Mouse (Mus musculus): ENCODE data around the gene Mast3. TPM values are rescaled to one million over a fixed set of nuclear protein-coding genes. Genes with fewer than 3 reads are reported as not detected.
A peak's percentile ranks its signal among the peaks of the same experiment; 100 is the strongest.

Gene Mast3
- polyA plus RNA-seq, 1 experiment from 2014 or later, result 10.0 TPM

- Histone ChIP-seq H3K4me3 (replicated peaks; ENCODE audit: low read length) (peak overlapping the region; percentile 83), H3K9ac (ENCODE audit: low read length) (peak overlapping the region; percentile 96), H3K4me1 (ENCODE audit: control insufficient read depth, insufficient read depth, low read length) (peaks cover 39% of the 10 kb centered on the region), H3K27ac (ENCODE audit: low read length) (peak overlapping the region; percentile 89), H3K4me2 (ENCODE audit: low read depth, low read length) (peak overlapping the region; percentile 93), H3K36me3 (ENCODE audit: control insufficient read depth, insufficient read depth, low read length) (peaks cover 12% of the 10 kb centered on the region), H3K27me3 (ENCODE audit: control insufficient read depth, insufficient read depth, low read length) (no peaks in the 10 kb centered on the region), H3K9me3 (replicated peaks; ENCODE audit: control insufficient read depth, low read length) (no peaks in the 10 kb centered on the region)
- WGBS, result 4% methylated on average over 57 of the region's 58 CpGs
- ATAC-seq (ENCODE audit: insufficient read depth, low FRiP score), result peak; percentile 76
These were observed 12.7 kb downstream of the Mast3 start for GRCm38 (mm10) chr8:70791975-70792691.

- Histone ChIP-seq H3K27me3 (ENCODE audit: control insufficient read depth, insufficient read depth, low read length) (no peaks in the 10 kb centered on the region), H3K4me3 (replicated peaks; ENCODE audit: low read length) (peak overlapping the region; percentile 83), H3K4me1 (ENCODE audit: control insufficient read depth, insufficient read depth, low read length) (peaks cover 35% of the 10 kb centered on the region), H3K36me3 (ENCODE audit: control insufficient read depth, insufficient read depth, low read length) (peaks cover 13% of the 10 kb centered on the region), H3K4me2 (ENCODE audit: low read depth, low read length) (peak overlapping the region; percentile 93), H3K9ac (ENCODE audit: low read length) (peak overlapping the region; percentile 96), H3K9me3 (replicated peaks; ENCODE audit: control insufficient read depth, low read length) (no peaks in the 10 kb centered on the region), H3K27ac (ENCODE audit: low read length) (peak overlapping the region; percentile 89; the same call in 1 of the 2 replicates)
- no peak for ATAC-seq (ENCODE audit: insufficient read depth, low FRiP score)
- WGBS, result 55% methylated on average over 7 of the region's 7 CpGs
These were observed 13.6 kb downstream of the Mast3 start for GRCm38 (mm10) chr8:70791294-70791701.

- peak overlapping the region; percentile 83 for H3K4me3 ChIP-seq (replicated peaks; ENCODE audit: low read length)
- H3K4me1 ChIP-seq (ENCODE audit: control insufficient read depth, insufficient read depth, low read length), result peaks cover 34% of the 10 kb centered on the region
- no peaks in the 10 kb centered on the region for H3K9me3 ChIP-seq (replicated peaks; ENCODE audit: control insufficient read depth, low read length)
- peak overlapping the region; percentile 96 for H3K9ac ChIP-seq (ENCODE audit: low read length)
- peaks cover 13% of the 10 kb centered on the region for H3K36me3 ChIP-seq (ENCODE audit: control insufficient read depth, insufficient read depth, low read length)
- WGBS, result 49% methylated on average over 8 of the region's 8 CpGs
- H3K27ac ChIP-seq (ENCODE audit: low read length), result no peak overlapping the region; the same call in 1 of the 2 replicates
- H3K27me3 ChIP-seq (ENCODE audit: control insufficient read depth, insufficient read depth, low read length), result no peaks in the 10 kb centered on the region
- no peak for ATAC-seq (ENCODE audit: insufficient read depth, low FRiP score)
- peak overlapping the region; percentile 93 for H3K4me2 ChIP-seq (ENCODE audit: low read depth, low read length)
These were observed 14.0 kb downstream of the Mast3 start for GRCm38 (mm10) chr8:70790846-70791245.

GRCm38 (mm10) chr8:70789046-70789445 is 15.8 kb downstream of the Mast3 start:
- Histone ChIP-seq H3K27ac (ENCODE audit: low read length) (no peak overlapping the region), H3K4me2 (ENCODE audit: low read depth, low read length) (no peak overlapping the region), H3K27me3 (ENCODE audit: control insufficient read depth, insufficient read depth, low read length) (no peaks in the 10 kb centered on the region), H3K4me3 (replicated peaks; ENCODE audit: low read length) (no peak overlapping the region), H3K36me3 (ENCODE audit: control insufficient read depth, insufficient read depth, low read length) (peaks cover 13% of the 10 kb centered on the region), H3K9me3 (replicated peaks; ENCODE audit: control insufficient read depth, low read length) (no peaks in the 10 kb centered on the region), H3K9ac (ENCODE audit: low read length) (no peak overlapping the region), H3K4me1 (ENCODE audit: control insufficient read depth, insufficient read depth, low read length) (peaks cover 34% of the 10 kb centered on the region)
- ATAC-seq (ENCODE audit: insufficient read depth, low FRiP score), result no peak
- WGBS, result 83% methylated on average over 10 of the region's 10 CpGs

- H3K4me2 ChIP-seq (ENCODE audit: low read depth, low read length), result no peak overlapping the region
- H3K4me3 ChIP-seq (replicated peaks; ENCODE audit: low read length), result no peak overlapping the region
- no peaks in the 10 kb centered on the region for H3K27me3 ChIP-seq (ENCODE audit: control insufficient read depth, insufficient read depth, low read length)
- H3K4me1 ChIP-seq (ENCODE audit: control insufficient read depth, insufficient read depth, low read length), result peaks cover 29% of the 10 kb centered on the region
- no peaks in the 10 kb centered on the region for H3K9me3 ChIP-seq (replicated peaks; ENCODE audit: control insufficient read depth, low read length)
- no peak overlapping the region for H3K27ac ChIP-seq (ENCODE audit: low read length)
- 34% methylated on average over 30 of the region's 30 CpGs for WGBS
- H3K9ac ChIP-seq (ENCODE audit: low read length), result no peak overlapping the region
- peaks cover 21% of the 10 kb centered on the region for H3K36me3 ChIP-seq (ENCODE audit: control insufficient read depth, insufficient read depth, low read length)
- peak; percentile 14; the same call in 1 of the 2 replicates for ATAC-seq (ENCODE audit: insufficient read depth, low FRiP score)
These were observed 16.8 kb downstream of the Mast3 start for GRCm38 (mm10) chr8:70787941-70788667.

GRCm38 (mm10) chr8:70787051-70787445 is 17.8 kb downstream of the Mast3 start:
- Histone ChIP-seq H3K27me3 (ENCODE audit: control insufficient read depth, insufficient read depth, low read length) (no peaks in the 10 kb centered on the region), H3K4me1 (ENCODE audit: control insufficient read depth, insufficient read depth, low read length) (peaks cover 23% of the 10 kb centered on the region), H3K36me3 (ENCODE audit: control insufficient read depth, insufficient read depth, low read length) (peaks cover 24% of the 10 kb centered on the region), H3K9me3 (replicated peaks; ENCODE audit: control insufficient read depth, low read length) (no peaks in the 10 kb centered on the region), H3K4me3 (replicated peaks; ENCODE audit: low read length) (no peak overlapping the region), H3K27ac (ENCODE audit: low read length) (no peak overlapping the region; the same call in 1 of the 2 replicates), H3K4me2 (ENCODE audit: low read depth, low read length) (no peak overlapping the region), H3K9ac (ENCODE audit: low read length) (no peak overlapping the region)
- ATAC-seq (ENCODE audit: insufficient read depth, low FRiP score), result no peak
- 85% methylated on average over 3 of the region's 3 CpGs for WGBS

GRCm38 (mm10) chr8:70786291-70787050 is 18.4 kb downstream of the Mast3 start:
- no peak overlapping the region for H3K4me2 ChIP-seq (ENCODE audit: low read depth, low read length)
- H3K36me3 ChIP-seq (ENCODE audit: control insufficient read depth, insufficient read depth, low read length), result peaks cover 24% of the 10 kb centered on the region
- no peaks in the 10 kb centered on the region for H3K9me3 ChIP-seq (replicated peaks; ENCODE audit: control insufficient read depth, low read length)
- WGBS, result 89% methylated on average over 25 of the region's 25 CpGs
- no peak overlapping the region for H3K27ac ChIP-seq (ENCODE audit: low read length)
- H3K27me3 ChIP-seq (ENCODE audit: control insufficient read depth, insufficient read depth, low read length), result no peaks in the 10 kb centered on the region
- no peak for ATAC-seq (ENCODE audit: insufficient read depth, low FRiP score)
- H3K9ac ChIP-seq (ENCODE audit: low read length), result no peak overlapping the region
- no peak overlapping the region for H3K4me3 ChIP-seq (replicated peaks; ENCODE audit: low read length)
- peaks cover 17% of the 10 kb centered on the region for H3K4me1 ChIP-seq (ENCODE audit: control insufficient read depth, insufficient read depth, low read length)

GRCm38 (mm10) chr8:70780093-70780492 is 24.8 kb downstream of the Mast3 start:
- 68% methylated on average over 11 of the region's 11 CpGs for WGBS
- no peak overlapping the region for H3K27ac ChIP-seq (ENCODE audit: low read length)
- H3K9ac ChIP-seq (ENCODE audit: low read length), result peak overlapping the region; percentile 33; the same call in 1 of the 2 replicates
- peaks cover 26% of the 10 kb centered on the region for H3K36me3 ChIP-seq (ENCODE audit: control insufficient read depth, insufficient read depth, low read length)
- no peak for ATAC-seq (ENCODE audit: insufficient read depth, low FRiP score)
- H3K9me3 ChIP-seq (replicated peaks; ENCODE audit: control insufficient read depth, low read length), result no peaks in the 10 kb centered on the region
- no peak overlapping the region for H3K4me2 ChIP-seq (ENCODE audit: low read depth, low read length)
- no peaks in the 10 kb centered on the region for H3K27me3 ChIP-seq (ENCODE audit: control insufficient read depth, insufficient read depth, low read length)
- no peak overlapping the region for H3K4me3 ChIP-seq (replicated peaks; ENCODE audit: low read length)
- peaks cover 16% of the 10 kb centered on the region for H3K4me1 ChIP-seq (ENCODE audit: control insufficient read depth, insufficient read depth, low read length)
